Mouse (Mus musculus): ENCODE data around the gene Tjap1. TPM values are rescaled to one million over a fixed set of nuclear protein-coding genes. Genes with fewer than 3 reads are reported as not detected.

The Tjap1 gene
- total and polyA plus RNA-seq, 3 experiments = 12.9 to 41.2 TPM; not detected in 1

Other genes with a start within 250 kb of the Tjap1 start
- 177 and 181 TPM in 2 replicates for gene Mrps18a, start 172.0 kb downstream of the Tjap1 start, total RNA-seq (2012; rRNA removed)
- gene Mrps18a, start 172.0 kb downstream of the Tjap1 start, polyA plus RNA-seq (2012; ENCODE audit: insufficient read depth in 1 of 2, insufficient read length in 2 of 2, low read depth in 1 of 2, low replicate concordance in 2 of 2, missing spikeins in 1 of 2) = 100 to 1,000 TPM in 1 of 2 experiments, not detected in 1; 159 TPM
- gene Rsph9, start 138.8 kb downstream of the Tjap1 start, total RNA-seq (2012; rRNA removed) = not detected in 2 replicates
- gene Rsph9, start 138.8 kb downstream of the Tjap1 start, polyA plus RNA-seq (2012; ENCODE audit: insufficient read depth in 1 of 2, insufficient read length in 2 of 2, low read depth in 1 of 2, low replicate concordance in 2 of 2, missing spikeins in 1 of 2) = under 1 TPM in 1 of 2 experiments, not detected in 1; 0.29 TPM
- gene Mad2l1bp, start 129.5 kb downstream of the Tjap1 start, total RNA-seq (2012; rRNA removed) = 14.1 and 14.8 TPM in 2 replicates
- gene Mad2l1bp, start 129.5 kb downstream of the Tjap1 start, polyA plus RNA-seq (2012; ENCODE audit: insufficient read depth in 1 of 2, insufficient read length in 2 of 2, low read depth in 1 of 2, low replicate concordance in 2 of 2, missing spikeins in 1 of 2) = 10 to 100 TPM in 1 of 2 experiments, not detected in 1; 23.1 TPM
- gene Gtpbp2, start 122.0 kb downstream of the Tjap1 start, total RNA-seq (2012; rRNA removed) = 18.1 and 27.5 TPM in 2 replicates
- 10 to 100 TPM in 1 of 2 experiments, not detected in 1; 46.7 TPM for gene Gtpbp2, start 122.0 kb downstream of the Tjap1 start, polyA plus RNA-seq (2012; ENCODE audit: insufficient read depth in 1 of 2, insufficient read length in 2 of 2, low read depth in 1 of 2, low replicate concordance in 2 of 2, missing spikeins in 1 of 2)
- gene Polh, start 80.4 kb downstream of the Tjap1 start, total RNA-seq (2012; rRNA removed) = 28.4 and 30.8 TPM in 2 replicates
- gene Polh, start 80.4 kb downstream of the Tjap1 start, polyA plus RNA-seq (2012; ENCODE audit: insufficient read depth in 1 of 2, insufficient read length in 2 of 2, low read depth in 1 of 2, low replicate concordance in 2 of 2, missing spikeins in 1 of 2) = 10 to 100 TPM in 1 of 2 experiments, not detected in 1; 22.2 TPM
- gene Xpo5, start 80.2 kb downstream of the Tjap1 start, total RNA-seq (2012; rRNA removed) = 79.0 and 82.7 TPM in 2 replicates
- gene Xpo5, start 80.2 kb downstream of the Tjap1 start, polyA plus RNA-seq (2012; ENCODE audit: insufficient read depth in 1 of 2, insufficient read length in 2 of 2, low read depth in 1 of 2, low replicate concordance in 2 of 2, missing spikeins in 1 of 2) = 10 to 100 TPM; 47.5 to 93.4 TPM
- gene Polr1c, start 35.0 kb downstream of the Tjap1 start, total RNA-seq (2012; rRNA removed) = 188 and 197 TPM in 2 replicates
- 100 to 1,000 TPM in 1 of 2 experiments, not detected in 1; 195 TPM for gene Polr1c, start 35.0 kb downstream of the Tjap1 start, polyA plus RNA-seq (2012; ENCODE audit: insufficient read depth in 1 of 2, insufficient read length in 2 of 2, low read depth in 1 of 2, low replicate concordance in 2 of 2, missing spikeins in 1 of 2)
- gene Yipf3, start 34.9 kb downstream of the Tjap1 start, total RNA-seq (2012; rRNA removed) = 18.9 and 20.8 TPM in 2 replicates
- 10 to 100 TPM in 1 of 2 experiments, not detected in 1; 86.5 TPM for gene Yipf3, start 34.9 kb downstream of the Tjap1 start, polyA plus RNA-seq (2012; ENCODE audit: insufficient read depth in 1 of 2, insufficient read length in 2 of 2, low read depth in 1 of 2, low replicate concordance in 2 of 2, missing spikeins in 1 of 2)
- 0.72 and 1.2 TPM in 2 replicates for gene Lrrc73, start 29.5 kb downstream of the Tjap1 start, total RNA-seq (2012; rRNA removed)
- gene Lrrc73, start 29.5 kb downstream of the Tjap1 start, polyA plus RNA-seq (2012; ENCODE audit: insufficient read depth in 1 of 2, insufficient read length in 2 of 2, low read depth in 1 of 2, low replicate concordance in 2 of 2, missing spikeins in 1 of 2) = 1 to 10 TPM in 1 of 2 experiments, not detected in 1; 3.5 TPM
- gene Dlk2, start 14.4 kb upstream of the Tjap1 start, total RNA-seq (2012; rRNA removed) = not detected in 2 replicates
- gene Dlk2, start 14.4 kb upstream of the Tjap1 start, polyA plus RNA-seq (2012; ENCODE audit: insufficient read depth in 1 of 2, insufficient read length in 2 of 2, low read depth in 1 of 2, low replicate concordance in 2 of 2, missing spikeins in 1 of 2) = under 1 TPM in 1 of 2 experiments, not detected in 1; 0.07 TPM
- gene Abcc10, start 45.3 kb upstream of the Tjap1 start, total RNA-seq (2012; rRNA removed) = 2.8 and 4.0 TPM in 2 replicates
- gene Abcc10, start 45.3 kb upstream of the Tjap1 start, polyA plus RNA-seq (2012; ENCODE audit: insufficient read depth in 1 of 2, insufficient read length in 2 of 2, low read depth in 1 of 2, low replicate concordance in 2 of 2, missing spikeins in 1 of 2) = 1 to 10 TPM in 1 of 2 experiments, not detected in 1; 6.2 TPM
- 7.9 and 8.1 TPM in 2 replicates for gene Zfp318, start 100.7 kb upstream of the Tjap1 start, total RNA-seq (2012; rRNA removed)
- gene Zfp318, start 100.7 kb upstream of the Tjap1 start, polyA plus RNA-seq (2012; ENCODE audit: insufficient read depth in 1 of 2, insufficient read length in 2 of 2, low read depth in 1 of 2, low replicate concordance in 2 of 2, missing spikeins in 1 of 2) = 10 to 100 TPM; 21.3 to 36.8 TPM
- gene Crip3, start 145.9 kb upstream of the Tjap1 start, total RNA-seq (2012; rRNA removed) = not detected in 2 replicates
- not detected for gene Crip3, start 145.9 kb upstream of the Tjap1 start, polyA plus RNA-seq (2012; ENCODE audit: insufficient read depth in 1 of 2, insufficient read length in 2 of 2, low read depth in 1 of 2, low replicate concordance in 2 of 2, missing spikeins in 1 of 2)
- gene Slc22a7, start 155.4 kb upstream of the Tjap1 start, total RNA-seq (2012; rRNA removed) = not detected in 2 replicates
- not detected for gene Slc22a7, start 155.4 kb upstream of the Tjap1 start, polyA plus RNA-seq (2012; ENCODE audit: insufficient read depth in 1 of 2, insufficient read length in 2 of 2, low read depth in 1 of 2, low replicate concordance in 2 of 2, missing spikeins in 1 of 2)
- gene Ttbk1, start 204.6 kb upstream of the Tjap1 start, total RNA-seq (2012; rRNA removed) = not detected in 2 replicates
- under 1 TPM in 1 of 2 experiments, not detected in 1; 0.08 TPM for gene Ttbk1, start 204.6 kb upstream of the Tjap1 start, polyA plus RNA-seq (2012; ENCODE audit: insufficient read depth in 1 of 2, insufficient read length in 2 of 2, low read depth in 1 of 2, low replicate concordance in 2 of 2, missing spikeins in 1 of 2)
- gene Dnph1, start 213.7 kb upstream of the Tjap1 start, total RNA-seq (2012; rRNA removed) = 37.2 and 40.8 TPM in 2 replicates
- 10 to 100 TPM in 1 of 2 experiments, not detected in 1; 86.5 TPM for gene Dnph1, start 213.7 kb upstream of the Tjap1 start, polyA plus RNA-seq (2012; ENCODE audit: insufficient read depth in 1 of 2, insufficient read length in 2 of 2, low read depth in 1 of 2, low replicate concordance in 2 of 2, missing spikeins in 1 of 2)

Data from MEL (cell line).